Mouse (Mus musculus): ENCODE data around the gene Gm42688.
A peak's percentile ranks its signal among the peaks of the same experiment; 100 is the strongest.

Gene Gm42688

GRCm38 (mm10) chr6:83108762-83109668 is 7.6 kb downstream of the Gm42688 start, which contains the start of gene Mrpl53:
Mrpl53 (plus strand) TSS chr6:83109040.
- Histone ChIP-seq H3K36me3 (ENCODE audit: insufficient read depth, low read length) (peaks cover 25% of the 10 kb centered on the region), H3K4me3 (replicated peaks; ENCODE audit: low read length) (peak within 1 kb of the TSS; percentile 98), H3K27me3 (ENCODE audit: insufficient read depth, low read length) (peaks cover 7% of the 10 kb centered on the region; the same call in 1 of the 2 replicates), H3K4me1 (replicated peaks; ENCODE audit: low read depth, low read length) (peaks cover 32% of the 10 kb centered on the region), H3K9me3 (ENCODE audit: low read length) (no peaks in the 10 kb centered on the region)
- no peak for TF ChIP-seq NANOG (IDR thresholded peaks at IDR 0.05; ENCODE audit: borderline replicate concordance, low read length)

- no peak for TF ChIP-seq CTCF (conservative IDR thresholded peaks at IDR 0.05; ENCODE audit: low read length)
- TF ChIP-seq NANOG (IDR thresholded peaks at IDR 0.05; ENCODE audit: borderline replicate concordance, low read length) = no peak
- no peak for TF ChIP-seq POU5F1 (IDR thresholded peaks at IDR 0.05; ENCODE audit: borderline replicate concordance, low read length)
- no peaks in the 10 kb centered on the region for H3K27me3 ChIP-seq (ENCODE audit: insufficient read depth, low read length)
- no peaks in the 10 kb centered on the region for H3K9me3 ChIP-seq (ENCODE audit: low read length)
- H3K4me1 ChIP-seq (replicated peaks; ENCODE audit: low read depth, low read length) = peaks cover 48% of the 10 kb centered on the region
- H3K36me3 ChIP-seq (ENCODE audit: insufficient read depth, low read length) = peaks cover 24% of the 10 kb centered on the region
- no peak overlapping the region for H3K4me3 ChIP-seq (replicated peaks; ENCODE audit: low read length)
Measured at GRCm38 (mm10) chr6:83111510-83112136, 10.2 kb downstream of the Gm42688 start.

GRCm38 (mm10) chr6:83115011-83115671 is 13.7 kb downstream of the Gm42688 start, which contains the start of gene Mogs:
Mogs (plus strand) TSS chr6:83115496.
- Histone ChIP-seq H3K36me3 (ENCODE audit: insufficient read depth, low read length) (peaks cover 47% of the 10 kb centered on the region), H3K9me3 (ENCODE audit: low read length) (no peaks in the 10 kb centered on the region), H3K27me3 (ENCODE audit: insufficient read depth, low read length) (no peaks in the 10 kb centered on the region), H3K4me3 (replicated peaks; ENCODE audit: low read length) (peak within 1 kb of the TSS; percentile 89), H3K4me1 (replicated peaks; ENCODE audit: low read depth, low read length) (peaks cover 59% of the 10 kb centered on the region)
- TF ChIP-seq POU5F1 (IDR thresholded peaks at IDR 0.05; ENCODE audit: borderline replicate concordance, low read length) = no peak
- no peak for TF ChIP-seq NANOG (IDR thresholded peaks at IDR 0.05; ENCODE audit: borderline replicate concordance, low read length)
- TF ChIP-seq CTCF (conservative IDR thresholded peaks at IDR 0.05; ENCODE audit: low read length) = no peak

GRCm38 (mm10) chr6:83115682-83116372 is 14.4 kb downstream of the Gm42688 start:
- Histone ChIP-seq H3K4me3 (replicated peaks; ENCODE audit: low read length) (peak overlapping the region; percentile 89), H3K4me1 (replicated peaks; ENCODE audit: low read depth, low read length) (peaks cover 63% of the 10 kb centered on the region), H3K36me3 (ENCODE audit: insufficient read depth, low read length) (peaks cover 40% of the 10 kb centered on the region), H3K27me3 (ENCODE audit: insufficient read depth, low read length) (no peaks in the 10 kb centered on the region), H3K9me3 (ENCODE audit: low read length) (no peaks in the 10 kb centered on the region)
- TF ChIP-seq NANOG (IDR thresholded peaks at IDR 0.05; ENCODE audit: borderline replicate concordance, low read length) = no peak
- no peak for TF ChIP-seq CTCF (conservative IDR thresholded peaks at IDR 0.05; ENCODE audit: low read length)
- no peak for TF ChIP-seq POU5F1 (IDR thresholded peaks at IDR 0.05; ENCODE audit: borderline replicate concordance, low read length)

GRCm38 (mm10) chr6:83116373-83117164 is 15.2 kb downstream of the Gm42688 start:
- Histone ChIP-seq H3K4me1 (replicated peaks; ENCODE audit: low read depth, low read length) (peaks cover 64% of the 10 kb centered on the region), H3K27me3 (ENCODE audit: insufficient read depth, low read length) (no peaks in the 10 kb centered on the region), H3K4me3 (replicated peaks; ENCODE audit: low read length) (peak overlapping the region; percentile 89), H3K9me3 (ENCODE audit: low read length) (no peaks in the 10 kb centered on the region), H3K36me3 (ENCODE audit: insufficient read depth, low read length) (peaks cover 37% of the 10 kb centered on the region)
- TF ChIP-seq NANOG (IDR thresholded peaks at IDR 0.05; ENCODE audit: borderline replicate concordance, low read length) = no peak
- no peak for TF ChIP-seq CTCF (conservative IDR thresholded peaks at IDR 0.05; ENCODE audit: low read length)
- TF ChIP-seq POU5F1 (IDR thresholded peaks at IDR 0.05; ENCODE audit: borderline replicate concordance, low read length) = no peak

- TF ChIP-seq POU5F1 (IDR thresholded peaks at IDR 0.05; ENCODE audit: borderline replicate concordance, low read length) (no peak), NANOG (IDR thresholded peaks at IDR 0.05; ENCODE audit: borderline replicate concordance, low read length) (no peak), CTCF (conservative IDR thresholded peaks at IDR 0.05; ENCODE audit: low read length) (no peak)
- no peaks in the 10 kb centered on the region for H3K27me3 ChIP-seq (ENCODE audit: insufficient read depth, low read length)
- no peaks in the 10 kb centered on the region for H3K9me3 ChIP-seq (ENCODE audit: low read length)
- H3K4me1 ChIP-seq (replicated peaks; ENCODE audit: low read depth, low read length) = peaks cover 60% of the 10 kb centered on the region
- peak overlapping the region; percentile 89; the same call in 1 of the 2 replicates for H3K4me3 ChIP-seq (replicated peaks; ENCODE audit: low read length)
- peaks cover 37% of the 10 kb centered on the region for H3K36me3 ChIP-seq (ENCODE audit: insufficient read depth, low read length)
Measured at GRCm38 (mm10) chr6:83117165-83117438, 15.7 kb downstream of the Gm42688 start.

GRCm38 (mm10) chr6:83117616-83118015 is 16.2 kb downstream of the Gm42688 start:
- Histone ChIP-seq H3K4me1 (replicated peaks; ENCODE audit: low read depth, low read length) (peaks cover 65% of the 10 kb centered on the region), H3K36me3 (ENCODE audit: insufficient read depth, low read length) (peaks cover 37% of the 10 kb centered on the region), H3K27me3 (ENCODE audit: insufficient read depth, low read length) (no peaks in the 10 kb centered on the region), H3K9me3 (ENCODE audit: low read length) (no peaks in the 10 kb centered on the region), H3K4me3 (replicated peaks; ENCODE audit: low read length) (peak overlapping the region; percentile 13; the same call in 1 of the 2 replicates)
- TF ChIP-seq POU5F1 (IDR thresholded peaks at IDR 0.05; ENCODE audit: borderline replicate concordance, low read length) (no peak), CTCF (conservative IDR thresholded peaks at IDR 0.05; ENCODE audit: low read length) (no peak)
